Mouse (Mus musculus) heart, embryonic 14.5 days (tissue): ENCODE measurements around the gene Lct. TPM values are rescaled to one million over a fixed set of nuclear protein-coding genes. Genes with fewer than 3 reads are reported as not detected.

Experiments used
- ATAC-seq: fragments of 200-750 bp; cut with Nextera tagmentation; 2 replicates; pipeline ENCODE4 v1.8.0; 2017; ENCODE audit warnings: low read depth, moderate TSS enrichment; ENCODE audit not compliant: insufficient number of reproducible peaks, insufficient read depth, low FRiP score
- H3K27ac ChIP-seq, 2 experiments: fragments of 200-500 bp in 1 of 2; fragments of 300-500 bp in 1 of 2; sonication (generic) in 1 of 2; replicated peaks in 1 of 2; 2 replicates each; pipeline ENCODE4 v1.5.1; 2012 to 2014; ENCODE audit warnings: low read depth in 2 of 2, low read length in 2 of 2, control low read depth in 1 of 2, mild to moderate bottlenecking in 1 of 2, mixed read lengths in 1 of 2; ENCODE audit not compliant: control insufficient read depth in 1 of 2, insufficient read depth in 1 of 2
- H3K27me3 ChIP-seq: fragments of 300-500 bp; sonication (generic); 2 replicates; pipeline ENCODE4 v1.6.1; 2014; ENCODE audit warnings: mild to moderate bottlenecking, low read length, control low read depth; ENCODE audit not compliant: control insufficient read depth, insufficient read depth
- H3K36me3 ChIP-seq: fragments of 300-500 bp; sonication (generic); 2 replicates; pipeline ENCODE4 v1.6.1; 2014; ENCODE audit warnings: mild to moderate bottlenecking, control low read depth, low read length, mixed read lengths; ENCODE audit not compliant: control insufficient read depth, insufficient read depth
- H3K4me1 ChIP-seq, 2 experiments: fragments of 200-500 bp in 1 of 2; fragments of 300-500 bp in 1 of 2; sonication (generic) in 1 of 2; 2 replicates each; pipeline ENCODE4 v1.6.1; 2012 to 2014; ENCODE audit warnings: low read length in 2 of 2, control low read depth in 1 of 2, mixed read lengths in 1 of 2; ENCODE audit not compliant: control insufficient read depth in 2 of 2, insufficient read depth in 2 of 2
- H3K4me2 ChIP-seq: fragments of 300-500 bp; sonication (generic); 2 replicates; pipeline ENCODE4 v1.6.1; 2014; ENCODE audit warnings: mild to moderate bottlenecking, low read length
- H3K4me3 ChIP-seq, 2 experiments: fragments of 200-500 bp in 1 of 2; fragments of 300-500 bp in 1 of 2; sonication (generic) in 1 of 2; 2 replicates each; pipeline ENCODE4 v1.5.1; 2012 to 2014; ENCODE audit warnings: low read length in 2 of 2, mild to moderate bottlenecking in 2 of 2, control low read depth in 1 of 2, low read depth in 1 of 2, moderate library complexity in 1 of 2; ENCODE audit not compliant: control insufficient read depth in 1 of 2, insufficient read depth in 1 of 2
- H3K9ac ChIP-seq: fragments of 300-500 bp; sonication (generic); 2 replicates; pipeline ENCODE4 v1.6.1; 2014; ENCODE audit warnings: mild to moderate bottlenecking, low read length
- H3K9me3 ChIP-seq: fragments of 300-500 bp; sonication (generic); 2 replicates; pipeline ENCODE4 v1.6.1; 2016; ENCODE audit warnings: low read length, control low read depth; ENCODE audit not compliant: control insufficient read depth
- whole genome bisulfite sequencing: fragments of 180-500 bp; shearing (Covaris S2); extraction: QIAGEN DNeasy Blood & Tissue Kit; methylation state at CpG from one replicate; pipeline ENCODE4 v1.1.7; 2014; 5-methylcytosine and 5-hydroxymethylcytosine counted together
- polyA plus RNA-seq: library from polyadenylated mRNA; unstranded; fragments of >200 nt; fragmentation: Nextera tagmentation; extraction: Ambion mirVana; gene quantifications from 2 replicates; pipeline ENCODE4 v1.2.1, GENCODE M21; 2014

The Lct gene
- polyA plus RNA-seq = 0.07 and 0.09 TPM in 2 replicates

DNA sequence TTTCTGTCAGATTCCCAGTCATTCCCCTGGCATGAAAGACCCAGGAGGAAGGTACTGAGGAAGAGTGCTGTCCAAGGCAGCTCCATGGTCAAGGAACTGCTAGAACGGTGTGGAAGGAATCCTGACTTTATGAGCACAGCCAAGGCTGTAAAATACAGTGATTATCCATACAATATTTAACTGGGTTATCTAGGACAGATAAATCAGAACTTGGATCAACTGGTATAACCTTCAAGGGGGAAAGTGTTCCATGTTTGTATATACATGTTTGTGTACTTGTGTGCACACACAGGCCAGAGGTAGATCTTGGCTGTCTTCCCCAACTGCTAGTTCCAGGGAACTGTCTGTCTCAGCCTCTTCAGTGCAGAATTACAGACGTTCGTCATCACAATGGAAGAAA is at the start of gene Lct:
TSS of gene Lct (minus strand) at position 101 of the 400 bp plus-strand sequence.
- Histone ChIP-seq H3K9me3 (no peaks in the 10 kb centered on the region), H3K4me1 (peaks cover 3 to 5% of the 10 kb centered on the region in 2 experiments; a peak in 2 of 4 replicates), H3K27me3 (no peaks in the 10 kb centered on the region), H3K4me3 (no peak within 1 kb of the TSS), H3K27ac (no peak within 1 kb of the TSS), H3K36me3 (peaks cover 56% of the 10 kb centered on the region), H3K9ac (no peak within 1 kb of the TSS), H3K4me2 (no peak within 1 kb of the TSS)
- ATAC-seq = no peak
- 65% methylated on average over 3 of the region's 3 CpGs for WGBS

DNA sequence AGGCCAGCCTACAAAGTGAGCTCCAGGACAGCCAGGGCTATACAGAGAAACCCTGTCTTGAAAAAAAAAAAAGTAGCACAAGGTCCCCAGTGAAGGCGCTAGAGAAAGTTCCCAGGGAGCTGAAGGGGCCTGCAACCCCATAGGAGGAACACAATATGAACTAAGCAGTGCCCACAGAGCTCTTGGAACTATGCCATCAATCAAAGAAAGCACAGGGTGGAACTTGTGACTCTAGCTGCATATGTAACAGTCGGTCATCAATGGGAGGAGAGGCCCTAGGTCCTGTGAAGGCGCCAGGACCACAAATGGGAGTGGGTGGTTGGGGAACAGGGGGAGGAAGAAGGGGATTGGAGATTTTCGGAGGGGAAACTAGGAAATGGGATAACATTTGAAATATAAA is 48.7 kb upstream of the Lct start:
- WGBS = 94% methylated on average over 4 of the region's 4 CpGs
- Histone ChIP-seq H3K27ac (no peak overlapping the region), H3K9me3 (no peaks in the 10 kb centered on the region), H3K4me1 (no peaks in the 10 kb centered on the region), H3K9ac (no peak overlapping the region), H3K4me2 (no peak overlapping the region), H3K36me3 (peaks cover 67% of the 10 kb centered on the region), H3K27me3 (no peaks in the 10 kb centered on the region), H3K4me3 (no peak overlapping the region)
- no peak for ATAC-seq

DNA sequence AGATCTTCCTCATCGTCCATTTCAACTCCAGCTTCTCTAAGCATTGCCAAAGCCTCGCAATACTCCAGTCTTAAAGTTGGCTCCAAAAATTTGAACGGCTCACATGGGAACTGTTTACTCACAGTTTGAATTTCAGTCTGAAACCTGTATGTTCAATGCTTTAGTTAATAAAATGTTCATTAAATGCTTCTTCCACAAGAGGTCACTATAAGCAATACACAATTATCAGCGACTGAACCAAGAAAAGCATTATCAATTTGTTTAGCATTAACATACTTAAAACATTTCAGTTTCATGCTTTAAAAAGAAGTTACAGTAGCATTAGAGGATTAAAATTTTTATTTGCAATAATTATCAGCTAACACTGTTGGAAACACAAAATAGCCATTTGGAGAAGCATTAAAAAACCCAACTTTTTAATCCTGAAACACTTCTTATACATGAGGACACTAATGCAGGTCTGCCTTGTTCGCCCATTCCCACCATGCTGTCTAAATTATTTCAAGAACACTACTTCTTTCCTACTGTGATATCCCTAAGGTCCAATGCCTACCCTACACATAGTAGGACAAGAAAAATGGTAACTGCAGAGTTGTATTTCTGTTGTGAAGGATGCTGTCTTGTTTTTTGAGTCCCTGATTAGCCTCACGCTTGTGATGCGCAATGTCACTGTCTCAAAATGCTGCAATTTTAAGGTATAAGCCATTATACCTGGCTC is 44.2 kb upstream of the Lct start:
- H3K4me2 ChIP-seq = no peak overlapping the region
- H3K27me3 ChIP-seq = no peaks in the 10 kb centered on the region
- no peak overlapping the region for H3K27ac ChIP-seq
- H3K4me1 ChIP-seq = no peaks in the 10 kb centered on the region
- H3K9me3 ChIP-seq = no peaks in the 10 kb centered on the region
- H3K4me3 ChIP-seq = no peak overlapping the region
- peaks cover 58% of the 10 kb centered on the region for H3K36me3 ChIP-seq
- 82% methylated on average over 7 of the region's 7 CpGs for WGBS
- no peak for ATAC-seq
- no peak overlapping the region for H3K9ac ChIP-seq

DNA sequence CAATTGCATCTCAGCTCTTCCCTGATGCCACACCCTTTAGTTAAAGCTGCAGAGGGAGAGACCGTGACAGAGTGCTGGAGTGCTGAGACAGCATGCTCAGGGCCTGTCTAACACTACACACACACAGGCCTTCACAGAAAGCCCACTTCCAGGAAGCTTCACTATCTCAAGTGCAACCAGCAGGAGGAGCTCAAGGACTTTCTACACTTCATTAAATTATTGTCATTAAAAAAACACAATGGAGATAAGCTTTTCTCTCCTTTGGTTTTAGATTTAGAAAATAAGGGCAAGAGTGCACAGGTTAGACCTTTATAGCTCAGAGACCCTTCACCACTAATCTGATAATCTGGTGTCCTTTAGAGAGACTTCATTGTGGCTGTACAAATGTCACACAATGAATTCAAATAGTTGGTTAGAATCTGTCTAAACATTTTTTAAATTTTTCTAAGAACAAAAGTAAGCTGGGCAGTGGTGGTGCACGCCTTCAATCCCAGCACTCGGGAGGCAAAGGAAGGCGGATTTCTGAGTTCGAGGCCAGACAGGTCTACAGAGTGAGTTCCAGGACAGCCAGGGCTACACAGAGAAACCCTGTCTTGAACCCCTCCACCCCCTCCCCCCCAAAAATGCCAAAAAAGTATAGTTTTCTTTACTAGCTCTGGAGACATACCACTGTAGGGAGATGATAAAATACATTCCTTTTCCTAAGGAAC is 40.8 kb upstream of the Lct start:
- ATAC-seq = no peak
- 76% methylated on average over 5 of the region's 5 CpGs for WGBS

DNA sequence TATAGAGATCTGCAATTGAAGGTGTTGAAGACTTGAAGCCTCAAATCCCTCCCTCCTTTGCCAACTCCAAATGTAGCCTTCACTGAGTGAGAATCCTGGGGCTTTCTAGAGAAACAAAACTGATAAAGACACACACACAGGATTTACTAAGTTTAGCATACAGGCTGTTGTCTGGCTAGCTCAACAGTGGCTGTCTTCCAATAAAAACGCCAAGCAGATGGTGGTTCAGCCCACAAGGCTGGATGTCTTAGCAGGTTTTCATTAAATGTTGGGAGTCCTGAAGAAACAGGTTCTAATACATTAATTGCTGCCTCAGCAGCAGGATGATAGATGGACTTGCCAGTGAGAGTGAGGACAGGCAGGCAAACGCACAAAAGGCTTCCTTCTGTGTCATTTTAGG is 32.5 kb upstream of the Lct start:
- no peak for ATAC-seq
- Histone ChIP-seq H3K36me3 (peaks cover 53% of the 10 kb centered on the region), H3K9me3 (no peaks in the 10 kb centered on the region), H3K9ac (no peak overlapping the region), H3K4me2 (no peak overlapping the region), H3K27me3 (no peaks in the 10 kb centered on the region), H3K27ac (peak overlapping the region in 1 of 2 experiments; percentile 70; a peak in 2 of 4 replicates), H3K4me1 (peaks cover 2 to 30% of the 10 kb centered on the region in 2 experiments; a peak in 2 of 4 replicates), H3K4me3 (no peak overlapping the region)
- 32% methylated on average over 2 of the region's 2 CpGs for WGBS

More for the DNA sequence above, 40.8 kb upstream of the Lct start:
- H3K4me1 ChIP-seq = no peaks in the 10 kb centered on the region
- H3K4me3 ChIP-seq = no peak overlapping the region
- no peaks in the 10 kb centered on the region for H3K27me3 ChIP-seq
- no peak overlapping the region for H3K4me2 ChIP-seq
- H3K27ac ChIP-seq = no peak overlapping the region
- H3K9me3 ChIP-seq = no peaks in the 10 kb centered on the region
- H3K36me3 ChIP-seq = peaks cover 59% of the 10 kb centered on the region
- no peak overlapping the region for H3K9ac ChIP-seq

DNA sequence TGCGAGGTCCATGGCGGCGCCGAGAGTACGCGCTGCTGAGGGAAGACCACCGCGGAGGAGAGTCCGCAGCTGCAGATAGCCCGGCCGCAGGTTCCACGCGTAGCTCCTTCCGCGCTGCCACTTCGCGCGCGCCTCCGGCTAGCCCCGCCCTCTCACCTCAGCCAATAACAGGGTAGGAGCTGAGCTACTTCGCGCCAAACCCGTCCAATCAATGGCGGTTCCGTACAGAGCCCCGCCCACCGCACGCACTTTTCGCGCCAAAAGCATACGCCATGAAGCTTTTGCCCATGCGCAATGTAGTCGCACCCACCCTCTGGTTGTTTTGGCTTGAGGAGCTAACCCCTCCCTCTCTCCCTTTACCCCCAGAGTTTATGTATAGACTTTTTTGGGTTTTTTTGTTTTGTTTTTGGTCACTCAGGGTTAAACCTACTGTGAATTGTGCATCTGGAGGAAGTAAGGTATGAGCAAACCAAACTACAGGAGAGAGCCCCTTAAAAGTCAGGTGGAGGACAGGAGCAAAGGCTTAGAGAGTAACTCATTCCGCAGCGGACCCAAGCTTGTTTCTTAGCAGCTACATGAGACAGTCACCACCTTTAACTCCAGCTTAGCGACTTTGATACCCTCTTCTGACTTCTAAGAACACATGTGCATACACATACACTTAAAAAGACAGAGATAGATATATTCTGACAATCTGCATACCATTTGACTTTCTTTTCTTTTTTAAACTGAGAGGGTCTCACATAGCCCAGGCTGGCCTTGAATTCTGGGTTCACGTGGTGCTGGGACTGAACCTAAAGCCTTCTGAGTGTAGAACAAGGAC is 31.6 kb upstream of the Lct start, which contains the start of gene Mcm6:
TSS of gene Mcm6 (minus strand) at position 111 of the 823 bp plus-strand sequence.
- Histone ChIP-seq H3K36me3 (peaks cover 53% of the 10 kb centered on the region), H3K4me2 (peak within 1 kb of the TSS; percentile 68), H3K9me3 (no peaks in the 10 kb centered on the region), H3K27me3 (no peaks in the 10 kb centered on the region), H3K4me1 (peaks cover 2 to 30% of the 10 kb centered on the region in 2 experiments; a peak in 2 of 4 replicates), H3K27ac (peak within 1 kb of the TSS; percentile 94), H3K4me3 (peak within 1 kb of the TSS; percentile 70 to 78), H3K9ac (peak within 1 kb of the TSS; percentile 85)
- 3% methylated on average over 36 of the region's 38 CpGs for WGBS
- ATAC-seq = peak; percentile 98

DNA sequence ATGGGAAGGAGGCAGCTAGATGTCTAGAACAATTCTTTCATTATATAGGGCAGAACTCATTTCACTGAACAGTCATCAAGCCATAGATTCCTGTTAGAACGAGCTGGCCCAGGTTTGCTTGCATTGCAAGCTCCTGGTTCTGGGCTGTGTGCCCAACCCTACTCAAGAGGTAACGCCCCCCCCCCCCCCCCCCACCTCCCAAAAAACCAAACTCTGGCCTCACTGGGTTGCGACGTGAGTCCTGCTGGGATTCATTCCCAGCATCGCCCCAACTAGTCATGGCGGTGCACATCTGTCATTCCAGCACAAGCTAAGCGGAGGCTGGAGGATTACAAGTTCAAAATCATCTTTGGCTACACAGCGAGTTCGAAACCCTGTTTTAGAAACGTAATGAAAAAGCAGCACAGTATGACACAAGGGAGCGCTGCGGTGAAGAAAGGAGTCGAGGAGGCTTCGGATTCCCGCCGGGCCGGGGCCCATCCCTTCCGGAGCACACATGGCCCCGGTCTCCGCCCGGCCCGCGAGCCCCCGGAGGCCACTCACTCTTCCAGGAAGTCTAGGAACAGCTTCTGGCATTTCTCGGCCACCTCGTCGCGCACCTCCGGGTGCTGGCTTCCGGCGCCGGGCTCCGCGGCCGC is 30.9 kb upstream of the Lct start:
- Histone ChIP-seq H3K4me1 (peaks cover 2 to 30% of the 10 kb centered on the region in 2 experiments; a peak in 2 of 4 replicates), H3K9ac (peak overlapping the region; percentile 85), H3K9me3 (no peaks in the 10 kb centered on the region), H3K4me2 (peak overlapping the region; percentile 68), H3K27ac (peak overlapping the region; percentile 94), H3K4me3 (peak overlapping the region; percentile 70 to 78), H3K27me3 (no peaks in the 10 kb centered on the region), H3K36me3 (peaks cover 52% of the 10 kb centered on the region)
- WGBS = under 1% methylated on average over 35 of the region's 35 CpGs
- peak; percentile 76 for ATAC-seq
